Mouse (Mus musculus) olfactory bulb, adult 2 months (tissue): ENCODE data around the gene Kng1. TPM values are rescaled to one million over a fixed set of nuclear protein-coding genes. Genes with fewer than 3 reads are reported as not detected.
"Not testable (repeated sequence)": the region's sequence is repeated elsewhere in the genome, so short reads cannot be mapped to it uniquely, and the experiment has no call there.

Experiments
- H3K27ac ChIP-seq: fragments of 200-500 bp; 2 replicates; pipeline ENCODE4 v1.5.1; 2012; ENCODE audit warnings: low read depth, low read length; ENCODE audit not compliant: insufficient read depth
- H3K4me1 ChIP-seq: fragments of 200-500 bp; 2 replicates; pipeline ENCODE4 v1.6.1; 2012; ENCODE audit warnings: low read length; ENCODE audit not compliant: control insufficient read depth, insufficient read depth
- H3K4me3 ChIP-seq: fragments of 200-500 bp; 2 replicates; pipeline ENCODE4 v1.5.1; 2012; ENCODE audit warnings: mild to moderate bottlenecking, low read depth, low read length, moderate library complexity; ENCODE audit not compliant: insufficient read depth
- CTCF ChIP-seq: fragments of 200-500 bp; IDR thresholded peaks from 2 replicates; pipeline ENCODE4 v1.5.1; 2012; ENCODE audit warnings: low read depth, mild to moderate bottlenecking, low read length, moderate library complexity; ENCODE audit not compliant: insufficient read depth
- POLR2A ChIP-seq: fragments of 200-500 bp; IDR thresholded peaks from 2 replicates; pipeline ENCODE4 v1.6.1; 2012; ENCODE audit warnings: mild to moderate bottlenecking, low read depth, low read length, moderate library complexity; ENCODE audit not compliant: insufficient read depth
- whole genome bisulfite sequencing: fragments of 180-500 bp; shearing (Covaris S2); methylation state at CpG from one replicate; pipeline ENCODE4 v1.1.7; 2018; 5-methylcytosine and 5-hydroxymethylcytosine counted together
- polyA plus RNA-seq: library from polyadenylated mRNA; stranded (reverse); fragments of >200 nt; gene quantifications from 2 replicates; pipeline ENCODE4 v1.2.4, GENCODE M21; 2012; ENCODE audit warnings: low replicate concordance; ENCODE audit not compliant: missing spikeins, insufficient read depth, insufficient read length

The Kng1 gene
- not detected in 2 replicates for polyA plus RNA-seq

DNA sequence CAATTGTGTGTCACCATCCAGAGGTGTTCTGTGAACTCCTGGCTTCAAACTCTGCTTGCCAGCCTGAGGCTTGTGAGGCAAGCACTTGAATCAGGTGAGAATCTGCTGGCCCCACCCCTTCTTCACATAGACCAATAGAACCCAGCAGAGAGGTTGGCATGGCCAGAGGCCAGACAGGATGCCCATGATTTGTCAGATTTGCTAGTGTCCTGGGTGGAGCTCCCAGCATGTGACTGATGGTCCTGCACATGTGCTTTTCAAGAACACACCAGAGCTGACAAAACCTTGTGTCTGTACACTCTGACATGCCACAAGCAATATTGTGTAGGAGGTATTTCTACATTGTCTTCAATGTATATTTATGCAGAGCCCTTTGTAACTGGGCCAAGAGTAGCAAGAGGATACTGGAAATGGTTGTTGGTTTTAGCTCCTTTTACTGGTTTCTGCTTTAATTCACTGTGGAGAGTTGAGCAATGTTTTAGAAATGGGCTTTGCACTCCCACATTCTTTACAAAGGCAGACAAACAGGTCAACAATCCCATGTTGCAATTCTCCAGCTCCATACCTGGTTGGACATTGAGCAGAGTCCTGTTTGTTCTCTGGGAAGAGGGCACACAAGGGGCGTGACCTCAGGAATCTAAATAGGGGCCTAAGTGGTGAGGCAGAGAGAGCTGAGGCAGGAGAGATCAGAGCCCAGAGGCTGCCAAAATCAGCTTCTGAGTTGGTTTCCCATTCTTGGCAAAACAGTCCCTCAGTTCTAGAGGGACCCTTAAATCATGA, at the start of gene Kng1:
Gene Kng1, plus strand, starts transcription at position 198 of the 780 bp plus-strand sequence.
- not testable (repeated sequence) for H3K4me1 ChIP-seq, H3K4me3 ChIP-seq, H3K27ac ChIP-seq
- 92% methylated on average over 1 of the region's 1 CpGs for WGBS

DNA sequence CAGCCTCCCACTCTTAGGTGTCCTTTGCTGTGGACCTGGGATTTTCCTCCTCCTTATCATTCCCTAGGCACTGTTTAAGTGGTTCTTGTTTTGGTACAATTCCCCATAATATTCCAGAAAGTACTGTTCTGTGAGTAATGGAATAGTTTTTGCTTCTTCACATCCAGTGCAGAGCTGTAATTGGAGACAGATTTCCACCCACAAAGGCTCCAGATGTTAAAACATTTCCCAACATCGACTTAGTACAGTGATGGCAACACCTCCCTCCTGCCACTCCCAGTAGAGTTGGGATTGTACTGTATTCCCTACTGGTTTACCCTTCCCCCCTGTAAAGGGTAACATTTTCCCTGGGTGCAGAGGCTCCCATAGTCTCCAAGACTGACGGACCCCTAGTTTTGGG, 43.9 kb upstream of the Kng1 start:
- not testable (repeated sequence) for H3K4me3 ChIP-seq, H3K4me1 ChIP-seq, H3K27ac ChIP-seq
- 68% methylated on average over 2 of the region's 2 CpGs for WGBS

DNA sequence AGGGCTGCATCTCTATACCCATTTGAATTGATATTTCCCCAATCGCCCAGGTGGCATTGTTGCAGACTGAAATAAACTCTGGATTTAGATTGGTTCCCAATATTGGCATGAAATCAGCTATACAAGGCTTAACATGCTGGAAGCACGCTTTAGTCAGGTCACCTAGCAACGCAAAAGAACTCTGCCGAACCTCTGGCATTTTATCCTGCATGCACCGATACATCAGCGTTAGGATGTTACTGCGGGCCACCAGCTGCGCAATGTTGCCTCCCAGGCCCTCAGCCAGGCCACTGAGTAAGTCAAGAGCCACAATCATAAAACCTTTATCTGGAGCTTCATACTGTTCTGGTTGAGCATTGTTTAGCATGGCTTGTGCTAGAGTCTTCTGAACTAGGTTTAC, 43.0 kb upstream of the Kng1 start:
- WGBS: 66% methylated on average over 8 of the region's 8 CpGs
- H3K4me1 ChIP-seq, H3K27ac ChIP-seq, H3K4me3 ChIP-seq: not testable (repeated sequence)

DNA sequence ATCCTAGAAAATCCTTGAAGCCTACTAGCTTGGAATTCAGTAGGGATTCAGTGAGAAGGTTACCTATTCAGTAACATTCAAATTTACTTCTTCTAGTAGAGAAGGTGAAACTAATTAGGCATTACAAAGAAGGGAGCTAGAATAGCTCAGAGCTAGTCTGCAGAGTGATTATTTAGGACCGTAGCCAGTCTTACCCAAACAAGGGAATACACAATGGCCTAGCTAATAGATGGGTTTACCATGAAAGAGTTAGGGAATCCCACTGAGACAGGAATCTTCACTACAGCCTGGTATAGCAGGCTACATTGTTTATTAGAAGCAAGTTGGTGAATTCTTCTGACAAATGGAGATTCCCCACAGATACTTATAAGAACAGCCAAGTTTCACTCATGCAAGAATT, 37.1 kb upstream of the Kng1 start:
- WGBS: 64% methylated on average over 1 of the region's 1 CpGs

DNA sequence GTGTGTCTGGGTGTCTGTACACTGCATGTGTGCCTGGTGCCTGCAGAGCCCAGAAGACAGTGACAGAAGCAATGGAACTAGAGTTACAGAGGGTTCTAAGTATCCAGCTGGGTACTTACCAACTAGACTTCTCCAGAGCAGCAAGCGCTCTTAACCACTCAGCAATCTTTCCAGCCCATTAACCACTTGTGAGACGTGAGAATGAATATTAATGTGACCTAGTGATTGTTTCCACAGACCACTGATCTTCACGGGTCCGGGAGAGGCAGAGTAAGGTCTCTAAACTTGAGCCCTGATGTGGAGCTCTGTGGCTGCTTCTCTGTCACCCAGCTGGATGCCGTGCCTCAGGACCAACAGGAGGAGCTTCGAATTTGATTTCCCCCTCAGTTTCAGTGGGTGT, 32.6 kb upstream of the Kng1 start:
- no peaks in the 10 kb centered on the region for H3K4me1 ChIP-seq
- WGBS: 32% methylated on average over 6 of the region's 6 CpGs
- H3K27ac ChIP-seq: no peak overlapping the region
- no peak overlapping the region for H3K4me3 ChIP-seq
- TF ChIP-seq POLR2A (no peak), CTCF (no peak)

More for the DNA sequence above, 37.1 kb upstream of the Kng1 start:
- H3K4me3 ChIP-seq, H3K27ac ChIP-seq, H3K4me1 ChIP-seq: not testable (repeated sequence)

DNA sequence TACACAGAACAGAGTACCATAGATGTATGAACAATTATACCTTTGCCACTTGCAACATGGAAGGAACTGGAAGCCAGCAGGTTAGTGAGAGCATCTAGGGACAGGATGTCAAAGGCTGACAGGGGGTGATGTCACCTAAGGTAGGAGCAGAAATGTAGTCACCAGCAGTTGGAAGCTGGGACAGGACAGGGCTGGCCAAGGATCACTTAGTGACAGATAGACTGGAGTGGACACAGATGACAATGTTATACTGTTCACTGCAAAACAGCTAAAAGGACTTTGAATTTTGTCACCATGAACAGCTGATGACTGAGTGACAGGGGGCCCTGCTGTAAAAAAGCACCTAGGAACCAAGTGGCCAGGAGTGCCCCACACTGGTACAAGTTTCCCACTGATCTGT, 31.1 kb upstream of the Kng1 start:
- H3K4me3 ChIP-seq: no peak overlapping the region
- no peak overlapping the region for H3K27ac ChIP-seq
- no peak for TF ChIP-seq CTCF
- no peak for TF ChIP-seq POLR2A
- H3K4me1 ChIP-seq: no peaks in the 10 kb centered on the region

DNA sequence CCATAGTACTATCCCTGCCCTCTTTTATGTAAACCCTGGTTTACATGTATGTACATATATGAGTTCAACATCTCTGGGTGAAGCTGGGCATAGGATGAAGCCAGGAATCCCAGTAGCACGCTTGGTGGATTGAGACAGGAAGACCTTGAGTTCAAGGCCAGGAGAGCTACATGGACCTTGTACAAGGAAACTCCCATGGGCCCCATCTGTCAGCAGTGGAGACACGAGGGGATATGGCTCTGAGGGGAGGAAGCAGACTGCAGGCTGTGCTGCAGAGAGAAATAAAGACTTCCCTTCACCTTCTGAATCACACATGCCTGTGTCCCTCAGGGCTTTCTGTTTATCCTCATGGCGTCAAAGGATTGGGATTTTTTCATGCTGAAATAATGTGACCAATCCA, 30.3 kb upstream of the Kng1 start:
- H3K4me3 ChIP-seq, H3K27ac ChIP-seq, H3K4me1 ChIP-seq: not testable (repeated sequence)
- 58% methylated on average over 3 of the region's 3 CpGs for WGBS

DNA sequence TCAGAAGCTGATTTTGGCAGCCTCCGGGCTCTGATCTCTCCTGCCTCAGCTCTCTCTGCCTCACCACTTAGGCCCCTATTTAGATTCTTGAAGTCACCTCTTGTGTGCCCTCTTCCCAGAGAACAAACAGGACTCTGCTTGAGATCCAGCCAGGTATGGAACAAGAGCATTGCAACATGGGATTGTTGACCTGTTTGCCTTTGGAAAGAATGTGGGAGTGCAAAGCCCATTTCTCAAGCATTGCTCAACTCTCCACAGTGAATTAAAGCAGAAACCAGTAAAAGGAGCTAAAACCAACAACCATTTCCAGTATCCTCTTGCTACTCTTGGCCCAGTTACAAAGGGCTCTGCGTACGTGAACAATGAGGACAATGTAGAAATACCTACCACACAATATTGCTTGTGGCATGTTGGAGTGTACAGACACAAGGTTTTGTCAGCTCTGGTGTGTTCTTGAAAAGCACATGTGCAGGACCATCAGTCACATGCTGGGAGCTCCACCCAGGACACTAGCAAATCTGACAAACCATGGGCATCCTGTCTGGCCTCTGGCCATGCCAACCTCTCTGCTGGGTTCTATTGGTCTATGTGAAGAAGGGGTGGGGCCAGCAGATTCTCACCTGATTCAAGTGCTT, 28.6 kb upstream of the Kng1 start, which contains the start of gene Kng2:
Gene Kng2, minus strand, starts transcription at position 517 of the 635 bp plus-strand sequence.
- H3K4me3 ChIP-seq, H3K27ac ChIP-seq, H3K4me1 ChIP-seq: not testable (repeated sequence)
- 82% methylated on average over 3 of the region's 3 CpGs for WGBS

DNA sequence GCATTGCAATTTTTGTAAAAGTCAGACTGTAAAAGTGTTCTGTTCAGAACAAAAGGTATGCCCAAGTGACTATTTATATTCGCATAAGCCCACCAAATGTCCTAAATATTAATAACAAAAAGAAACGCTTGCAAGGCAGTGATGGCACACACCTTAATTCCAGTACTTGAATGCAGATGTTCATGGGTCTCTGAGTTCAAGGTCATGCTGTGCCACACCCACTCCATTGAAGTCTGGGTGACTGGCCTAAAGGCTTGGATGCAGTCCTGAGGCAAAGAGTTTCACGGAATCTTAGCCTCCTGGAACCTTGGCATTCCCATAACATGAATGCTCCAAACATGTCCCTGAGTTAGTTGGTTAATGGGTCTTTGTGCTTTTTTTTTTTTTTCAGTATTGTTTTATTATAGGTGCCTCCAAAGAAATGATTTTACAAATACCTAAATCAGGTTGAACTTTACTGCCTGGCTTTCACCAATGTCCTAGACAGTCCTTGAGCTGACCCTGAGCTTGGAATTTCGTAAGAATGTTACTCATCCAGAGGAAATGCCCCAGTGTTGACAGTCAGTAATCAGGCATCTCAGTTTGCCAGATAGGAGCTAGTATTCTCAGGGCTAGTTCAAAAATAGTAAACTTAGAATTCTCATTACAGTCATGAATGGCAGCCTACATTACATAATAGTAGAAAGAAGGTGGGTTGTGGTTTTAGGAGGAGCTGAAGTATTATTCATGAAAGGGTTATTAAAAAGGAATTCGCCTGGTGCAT, 26.8 kb upstream of the Kng1 start:
- Histone ChIP-seq H3K4me1 (no peaks in the 10 kb centered on the region), H3K27ac (no peak overlapping the region), H3K4me3 (no peak overlapping the region)
- 90% methylated on average over 5 of the region's 5 CpGs for WGBS
- TF ChIP-seq CTCF (no peak), POLR2A (no peak)

DNA sequence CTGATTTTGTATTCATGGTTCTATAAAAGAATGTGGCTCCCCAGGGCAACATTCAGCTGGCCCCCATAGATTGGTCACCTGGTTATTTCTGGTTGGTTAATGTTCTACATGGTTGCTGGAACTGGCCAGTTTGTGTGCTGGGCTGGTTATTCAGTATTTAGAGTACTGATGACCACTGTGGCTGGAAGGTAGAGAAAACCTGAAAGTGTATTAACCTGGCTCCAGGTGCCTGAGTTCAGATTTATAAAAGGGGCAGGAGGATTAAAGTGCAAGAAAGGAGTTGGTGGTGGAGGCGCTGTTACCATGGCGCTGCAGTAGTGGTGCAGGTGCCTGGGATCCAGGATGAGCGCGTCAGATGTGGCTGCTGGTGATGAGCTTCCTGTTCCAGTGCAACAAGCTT, 24.0 kb upstream of the Kng1 start:
- Histone ChIP-seq H3K4me1 (no peaks in the 10 kb centered on the region), H3K27ac (no peak overlapping the region), H3K4me3 (no peak overlapping the region)
- TF ChIP-seq CTCF (no peak), POLR2A (no peak)
- 91% methylated on average over 4 of the region's 4 CpGs for WGBS
